Mouse (Mus musculus) thymus, adult 2 months (tissue): ENCODE data around the gene Nudt22.

Experiments used
- CTCF ChIP-seq: fragments of 200-500 bp; IDR thresholded peaks from 2 replicates; pipeline ENCODE4 v1.5.1; 2012; ENCODE audit warnings: mild to moderate bottlenecking, control low read depth, low read length, moderate library complexity, borderline replicate concordance; ENCODE audit not compliant: control insufficient read depth, poor library complexity, insufficient read depth; ENCODE audit errors: extremely low read depth
- POLR2A ChIP-seq: fragments of 200-500 bp; IDR thresholded peaks from 2 replicates; pipeline ENCODE4 v1.6.1; 2012; ENCODE audit warnings: mild to moderate bottlenecking, low read length, control low read depth, moderate library complexity; ENCODE audit not compliant: control insufficient read depth, poor library complexity, insufficient read depth; ENCODE audit errors: extremely low read depth

DNA sequence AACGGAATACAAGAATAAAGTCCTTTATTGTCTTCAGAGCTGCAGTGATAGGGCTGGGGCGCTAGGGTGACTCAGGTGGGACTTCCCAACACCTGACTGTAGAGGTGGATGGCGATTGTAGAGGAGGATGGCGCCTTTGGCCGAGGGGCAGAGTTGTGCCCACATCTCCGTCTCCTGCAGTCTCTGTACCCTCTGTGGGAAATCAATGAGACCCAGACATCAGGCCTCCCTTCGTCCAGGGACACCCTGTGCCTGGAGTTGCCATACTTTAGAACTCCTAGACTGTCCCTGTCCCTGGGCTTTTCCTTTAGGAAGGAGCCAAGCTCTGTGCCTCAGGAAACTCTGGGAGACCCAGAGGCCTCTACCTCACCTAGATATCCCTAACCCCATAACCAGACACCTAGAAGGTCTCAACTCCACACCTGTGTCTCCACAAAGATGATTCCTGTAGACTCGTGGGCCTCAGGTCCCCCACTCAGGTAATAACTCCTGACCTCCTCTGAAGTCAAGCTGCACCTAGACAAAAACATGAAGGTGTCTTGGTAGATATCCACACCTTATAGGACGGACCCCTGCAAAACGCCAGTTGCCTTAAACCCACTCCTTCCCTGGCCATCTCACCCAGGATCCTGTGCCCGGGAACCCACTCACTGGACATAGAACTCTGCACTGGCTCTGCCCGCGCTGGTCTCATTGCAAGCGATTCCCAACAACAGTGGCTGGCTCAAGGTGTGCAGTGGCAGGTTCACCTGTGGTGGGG is 2.7 kb downstream of the Nudt22 start:
- no peak for TF ChIP-seq CTCF
- TF ChIP-seq POLR2A, result no peak
